Mouse (Mus musculus) E14TG2a.4 (cell line): ENCODE measurements around the gene Fen1.
A peak's percentile ranks its signal among the peaks of the same experiment; 100 is the strongest.

Source experiments
- H3K27me3 ChIP-seq: 2 replicates; pipeline ENCODE4 v1.6.1; 2014; ENCODE audit warnings: low read length, control low read depth; ENCODE audit not compliant: insufficient read depth
- H3K36me3 ChIP-seq: 2 replicates; pipeline ENCODE4 v1.6.1; 2014; ENCODE audit warnings: low read length, control low read depth; ENCODE audit not compliant: insufficient read depth
- H3K4me1 ChIP-seq: replicated peaks from 2 replicates; pipeline ENCODE4 v1.6.1; 2014; ENCODE audit warnings: low read depth, low read length, control low read depth
- H3K4me3 ChIP-seq: replicated peaks from 2 replicates; pipeline ENCODE4 v1.5.1; 2014; ENCODE audit warnings: mild to moderate bottlenecking, low read length
- H3K9me3 ChIP-seq: 2 replicates; pipeline ENCODE4 v1.6.1; 2014; ENCODE audit warnings: low read length, control low read depth
- CTCF ChIP-seq: conservative IDR thresholded peaks from 2 replicates; pipeline ENCODE4 v1.5.1; 2014; ENCODE audit warnings: low read length
- NANOG ChIP-seq: IDR thresholded peaks from 2 replicates; pipeline ENCODE4 v1.6.1; 2014; ENCODE audit warnings: borderline replicate concordance, low read length, mixed read lengths
- POU5F1 ChIP-seq: IDR thresholded peaks from 2 replicates; pipeline ENCODE4 v1.6.1; 2014; ENCODE audit warnings: low read length, borderline replicate concordance

Gene Fen1

GRCm38 (mm10) chr19:10189940-10190339 is 14.0 kb downstream of the Fen1 start:
- no peak overlapping the region for H3K4me3 ChIP-seq
- no peaks in the 10 kb centered on the region for H3K27me3 ChIP-seq
- H3K4me1 ChIP-seq = peaks cover 33% of the 10 kb centered on the region
- H3K9me3 ChIP-seq = no peaks in the 10 kb centered on the region
- peaks cover 96% of the 10 kb centered on the region for H3K36me3 ChIP-seq
- TF ChIP-seq NANOG (no peak), CTCF (no peak), POU5F1 (no peak)

DNA sequence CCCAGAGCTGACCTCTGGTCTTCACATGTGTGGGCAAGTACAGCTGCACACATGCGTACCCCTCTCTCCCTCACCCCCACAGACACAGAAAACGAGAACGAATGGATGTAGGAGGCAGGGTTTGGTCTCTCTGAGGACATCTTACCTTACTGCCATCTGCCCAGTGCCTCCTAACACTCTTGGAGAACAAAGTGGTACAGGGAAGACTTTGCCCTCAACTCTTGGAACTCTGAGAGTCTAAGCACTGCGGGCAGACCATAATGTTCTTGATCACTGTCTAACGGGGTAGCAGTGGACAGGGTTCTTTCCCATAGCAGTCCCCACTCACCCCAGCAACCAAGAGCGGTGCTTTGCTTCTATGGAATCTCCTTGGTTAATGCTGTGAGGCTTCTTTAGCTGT is 14.9 kb downstream of the Fen1 start:
- H3K9me3 ChIP-seq = no peaks in the 10 kb centered on the region
- H3K4me1 ChIP-seq = peaks cover 33% of the 10 kb centered on the region
- H3K36me3 ChIP-seq = peaks cover 93% of the 10 kb centered on the region
- H3K4me3 ChIP-seq = no peak overlapping the region
- TF ChIP-seq NANOG (no peak), CTCF (no peak), POU5F1 (no peak)
- peaks cover 6% of the 10 kb centered on the region; the same call in 1 of the 2 replicates for H3K27me3 ChIP-seq

- H3K4me1 ChIP-seq = peaks cover 35% of the 10 kb centered on the region
- H3K27me3 ChIP-seq = peaks cover 13% of the 10 kb centered on the region
- peaks cover 86% of the 10 kb centered on the region for H3K36me3 ChIP-seq
- H3K9me3 ChIP-seq = no peaks in the 10 kb centered on the region
- TF ChIP-seq NANOG = no peak
- no peak for TF ChIP-seq CTCF
- no peak for TF ChIP-seq POU5F1
- H3K4me3 ChIP-seq = no peak overlapping the region
Observed at GRCm38 (mm10) chr19:10188281-10188811, 15.6 kb downstream of the Fen1 start.

DNA sequence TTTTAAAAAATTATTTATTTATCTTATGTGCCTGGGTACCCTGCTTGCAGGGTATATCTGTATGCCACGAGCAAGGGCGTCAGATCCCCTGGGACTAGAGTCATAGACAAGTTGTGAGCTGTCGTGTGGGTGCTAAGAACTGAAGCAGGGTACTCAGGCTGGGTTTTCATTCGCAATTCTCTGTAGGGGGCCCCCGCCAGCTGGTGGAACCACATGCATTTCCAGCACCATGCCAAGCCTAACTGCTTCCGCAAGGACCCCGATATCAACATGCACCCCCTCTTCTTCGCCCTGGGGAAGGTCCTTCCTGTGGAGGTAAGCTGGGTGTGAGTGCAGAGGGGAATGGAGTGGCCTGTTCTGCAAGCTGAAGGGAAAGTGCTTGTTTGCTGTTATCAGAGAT is 17.4 kb downstream of the Fen1 start:
- no peak for TF ChIP-seq CTCF
- no peak for TF ChIP-seq POU5F1
- TF ChIP-seq NANOG = no peak
- Histone ChIP-seq H3K27me3 (peaks cover 13% of the 10 kb centered on the region), H3K9me3 (no peaks in the 10 kb centered on the region), H3K4me1 (peaks cover 37% of the 10 kb centered on the region), H3K36me3 (peaks cover 68% of the 10 kb centered on the region), H3K4me3 (no peak overlapping the region)

DNA sequence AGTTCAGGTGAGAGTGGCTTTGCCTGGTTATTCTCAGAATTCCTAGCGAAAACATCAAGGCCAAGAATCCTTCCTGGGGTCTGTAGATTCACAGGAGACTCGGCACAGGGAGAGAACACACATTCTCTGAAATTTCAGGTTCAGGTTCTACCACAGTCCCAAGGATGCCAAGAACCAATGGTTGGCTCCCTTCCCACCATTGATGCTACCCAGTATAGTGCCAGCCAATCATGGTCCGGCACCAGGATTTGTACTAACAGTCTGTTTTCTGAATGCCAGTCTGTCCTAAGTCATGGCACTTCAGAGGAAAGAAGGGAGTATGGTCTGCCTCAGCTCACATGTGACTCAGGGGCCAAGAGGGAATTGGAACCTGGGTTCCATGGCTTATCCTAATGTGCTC is 18.1 kb downstream of the Fen1 start:
- TF ChIP-seq CTCF (no peak), NANOG (no peak), POU5F1 (no peak)
- Histone ChIP-seq H3K36me3 (peaks cover 62% of the 10 kb centered on the region), H3K4me1 (peaks cover 30% of the 10 kb centered on the region), H3K9me3 (no peaks in the 10 kb centered on the region), H3K27me3 (peaks cover 13% of the 10 kb centered on the region), H3K4me3 (no peak overlapping the region)

DNA sequence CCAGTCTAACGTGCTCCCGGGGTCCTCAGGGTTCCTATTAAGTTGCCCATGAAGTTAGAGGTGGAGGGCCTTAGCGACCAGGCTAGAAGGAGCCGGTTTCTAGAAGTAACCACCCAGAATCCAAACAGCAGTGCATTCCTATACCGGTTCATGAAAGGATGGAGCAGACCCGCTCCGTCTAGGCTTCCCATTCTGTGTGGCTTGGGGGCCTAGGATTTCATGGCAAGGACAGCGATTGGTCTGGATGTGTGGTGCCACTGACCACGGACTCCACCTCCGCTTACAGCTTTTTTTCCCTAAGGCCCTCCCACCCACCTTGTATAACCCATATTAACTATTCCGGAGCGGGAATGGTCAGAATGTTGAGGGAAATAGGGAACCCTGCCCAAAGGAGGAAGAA is 19.9 kb downstream of the Fen1 start:
- TF ChIP-seq NANOG (no peak), POU5F1 (no peak), CTCF (no peak)
- H3K36me3 ChIP-seq = peaks cover 48% of the 10 kb centered on the region

GRCm38 (mm10) chr19:10183299-10183983 is 20.5 kb downstream of the Fen1 start:
- peaks cover 17% of the 10 kb centered on the region for H3K9me3 ChIP-seq
- H3K4me3 ChIP-seq = peak overlapping the region; percentile 99
- no peak for TF ChIP-seq NANOG
- no peak for TF ChIP-seq POU5F1
- no peak for TF ChIP-seq CTCF
- H3K4me1 ChIP-seq = peaks cover 24% of the 10 kb centered on the region
- H3K27me3 ChIP-seq = peaks cover 13% of the 10 kb centered on the region
- H3K36me3 ChIP-seq = peaks cover 41% of the 10 kb centered on the region

More for the DNA sequence above, 19.9 kb downstream of the Fen1 start:
- Histone ChIP-seq H3K9me3 (peaks cover 12% of the 10 kb centered on the region), H3K4me3 (peak overlapping the region; percentile 99), H3K4me1 (peaks cover 24% of the 10 kb centered on the region), H3K27me3 (peaks cover 13% of the 10 kb centered on the region)

DNA sequence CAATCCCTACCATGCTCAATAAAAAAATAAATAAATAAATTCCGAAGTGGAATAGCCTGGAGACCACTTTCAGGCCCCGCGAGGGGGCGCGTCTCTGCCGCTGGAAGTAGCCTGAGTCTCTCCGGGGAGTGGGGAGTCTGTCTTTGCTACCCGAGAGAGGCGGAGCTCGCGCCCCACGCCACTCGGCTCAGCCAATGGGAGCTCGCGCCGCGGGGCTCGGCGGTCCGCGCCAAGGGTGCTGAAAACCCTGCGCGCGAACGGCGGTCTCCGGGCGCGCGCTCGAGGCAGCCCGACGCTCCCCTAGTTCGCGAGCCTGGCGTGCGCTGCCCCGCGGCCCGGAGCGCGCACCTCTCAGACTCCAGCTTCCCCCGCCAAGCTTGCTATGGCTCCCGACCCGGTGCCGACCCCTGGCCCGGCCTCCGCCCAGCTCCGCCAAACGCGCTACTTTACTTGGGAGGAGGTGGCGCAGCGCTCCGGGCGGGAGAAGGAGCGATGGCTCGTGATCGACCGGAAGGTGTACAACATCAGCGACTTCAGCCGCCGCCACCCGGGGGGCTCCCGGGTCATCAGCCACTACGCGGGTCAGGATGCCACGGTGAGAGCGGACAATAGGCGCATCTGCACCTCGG is 21.2 kb downstream of the Fen1 start, which contains the start of gene Fads1:
TSS of gene Fads1 (plus strand) at position 219 of the 629 bp plus-strand sequence.
- H3K4me1 ChIP-seq = peaks cover 24% of the 10 kb centered on the region
- peaks cover 13% of the 10 kb centered on the region for H3K27me3 ChIP-seq
- peaks cover 34% of the 10 kb centered on the region for H3K36me3 ChIP-seq
- H3K9me3 ChIP-seq = peaks cover 23% of the 10 kb centered on the region
- H3K4me3 ChIP-seq = peak within 1 kb of the TSS; percentile 99
- TF ChIP-seq CTCF (peak; percentile 18; the same call in 1 of the 2 replicates), POU5F1 (no peak)

- peak overlapping the region; percentile 99 for H3K4me3 ChIP-seq
- TF ChIP-seq CTCF (no peak), POU5F1 (no peak), NANOG (no peak)
Observed at GRCm38 (mm10) chr19:10182142-10182541, 21.8 kb downstream of the Fen1 start.

More at GRCm38 (mm10) chr19:10182142-10182541, 21.8 kb downstream of the Fen1 start:
- Histone ChIP-seq H3K4me1 (peaks cover 28% of the 10 kb centered on the region), H3K36me3 (peaks cover 28% of the 10 kb centered on the region), H3K27me3 (peaks cover 13% of the 10 kb centered on the region), H3K9me3 (peaks cover 23% of the 10 kb centered on the region)
